Mouse (Mus musculus): ENCODE results near the gene Olfr170. TPM values are rescaled to one million over a fixed set of nuclear protein-coding genes. Genes with fewer than 3 reads are reported as not detected.

The Olfr170 gene
- not detected in 2 replicates for polyA plus RNA-seq (2012; rRNA removed)

GRCm38 (mm10) chr16:19611782-19612181 lies at the start of gene Olfr170:
Gene Olfr170 (minus strand): TSS chr16:19611882.

GRCm38 (mm10) chr16:19629816-19630215 lies 18.1 kb upstream of the Olfr170 start, which contains the start of gene Olfr171:
Gene Olfr171 (minus strand): TSS chr16:19629916.

GRCm38 (mm10) chr16:19571709-19572108 lies 40.0 kb downstream of the Olfr170 start, which contains the start of gene Olfr169:
Gene Olfr169 (minus strand): TSS chr16:19571809.

Other genes with a start within 250 kb of the Olfr170 start
- not detected in 2 replicates for gene Olfr165, start 188.7 kb downstream of the Olfr170 start, polyA plus RNA-seq (2012; rRNA removed)
- gene Olfr166, start 128.2 kb downstream of the Olfr170 start, polyA plus RNA-seq (2012; rRNA removed), result not detected in 2 replicates
- not detected in 2 replicates for gene Olfr167, start 89.6 kb downstream of the Olfr170 start, polyA plus RNA-seq (2012; rRNA removed)
- not detected in 2 replicates for gene Olfr168, start 76.3 kb downstream of the Olfr170 start, polyA plus RNA-seq (2012; rRNA removed)
- gene Olfr169, start 40.1 kb downstream of the Olfr170 start, polyA plus RNA-seq (2012; rRNA removed), result not detected in 2 replicates
- not detected in 2 replicates for gene Olfr171, start 18.0 kb upstream of the Olfr170 start, polyA plus RNA-seq (2012; rRNA removed)
- gene Lamp3, start 94.5 kb upstream of the Olfr170 start, polyA plus RNA-seq (2012; rRNA removed), result 0.01 TPM in 1 of 2 replicates, not detected in the other
- 18.7 and 19.8 TPM in 2 replicates for gene B3gnt5, start 148.3 kb upstream of the Olfr170 start, polyA plus RNA-seq (2012; rRNA removed)

Data from central nervous system, embryonic 14 days (tissue).